Mouse (Mus musculus): Measurements from ENCODE around the gene Dmc1. TPM values are rescaled to one million over a fixed set of nuclear protein-coding genes. Genes with fewer than 3 reads are reported as not detected.

Gene Dmc1
- polyA plus RNA-seq (2012; rRNA removed): not detected in 2 replicates

GRCm38 (mm10) chr15:79604990-79605665 lies at the start of gene Dmc1:
Dmc1 (minus strand) TSS chr15:79605109.

DNA sequence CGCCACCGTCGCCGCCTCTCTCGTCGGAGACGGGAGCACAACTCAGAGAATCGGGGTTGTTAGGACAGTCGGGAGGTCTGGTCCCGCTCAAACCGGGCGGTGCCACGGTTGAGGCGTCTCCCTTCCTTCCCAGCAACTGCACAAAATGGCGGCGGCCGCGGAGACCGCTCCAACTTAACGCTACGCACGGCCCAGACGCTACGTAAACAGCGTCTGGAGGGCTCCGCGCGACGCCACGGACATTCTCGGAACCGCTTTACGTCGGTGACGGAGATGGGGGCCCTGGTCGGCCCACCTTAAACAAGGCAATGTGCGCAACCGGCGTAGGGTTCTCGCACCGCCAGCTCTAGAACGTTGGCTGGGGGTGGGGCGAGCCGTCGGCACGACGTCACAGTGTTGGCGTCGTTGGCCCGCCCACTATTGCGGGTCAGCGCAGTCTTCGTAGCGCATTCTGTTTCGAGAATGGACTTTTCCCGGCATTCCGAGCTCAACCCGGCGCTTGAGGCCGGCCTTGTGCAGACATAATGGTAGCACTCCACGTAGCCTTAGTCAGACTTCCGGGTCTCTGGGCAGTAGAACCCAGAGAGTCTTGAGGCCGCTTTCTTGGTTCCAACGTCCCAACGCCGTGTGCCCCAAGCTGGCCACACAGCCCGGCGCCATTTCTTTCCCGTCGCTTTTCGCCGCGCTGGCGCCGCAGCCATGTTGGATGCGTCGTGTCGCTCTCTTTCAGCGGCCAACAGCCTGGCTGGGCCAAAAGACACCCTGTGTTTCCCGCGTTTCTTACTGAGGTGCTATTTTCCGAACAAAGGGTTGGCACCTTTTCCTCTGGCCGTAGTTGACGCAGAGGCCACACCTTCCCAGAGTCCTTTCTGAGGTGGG lies 58.3 kb downstream of the Dmc1 start, which contains the start of gene Ddx17:
Ddx17 (minus strand) TSS at position 332 of the 879 bp plus-strand sequence.

DNA sequence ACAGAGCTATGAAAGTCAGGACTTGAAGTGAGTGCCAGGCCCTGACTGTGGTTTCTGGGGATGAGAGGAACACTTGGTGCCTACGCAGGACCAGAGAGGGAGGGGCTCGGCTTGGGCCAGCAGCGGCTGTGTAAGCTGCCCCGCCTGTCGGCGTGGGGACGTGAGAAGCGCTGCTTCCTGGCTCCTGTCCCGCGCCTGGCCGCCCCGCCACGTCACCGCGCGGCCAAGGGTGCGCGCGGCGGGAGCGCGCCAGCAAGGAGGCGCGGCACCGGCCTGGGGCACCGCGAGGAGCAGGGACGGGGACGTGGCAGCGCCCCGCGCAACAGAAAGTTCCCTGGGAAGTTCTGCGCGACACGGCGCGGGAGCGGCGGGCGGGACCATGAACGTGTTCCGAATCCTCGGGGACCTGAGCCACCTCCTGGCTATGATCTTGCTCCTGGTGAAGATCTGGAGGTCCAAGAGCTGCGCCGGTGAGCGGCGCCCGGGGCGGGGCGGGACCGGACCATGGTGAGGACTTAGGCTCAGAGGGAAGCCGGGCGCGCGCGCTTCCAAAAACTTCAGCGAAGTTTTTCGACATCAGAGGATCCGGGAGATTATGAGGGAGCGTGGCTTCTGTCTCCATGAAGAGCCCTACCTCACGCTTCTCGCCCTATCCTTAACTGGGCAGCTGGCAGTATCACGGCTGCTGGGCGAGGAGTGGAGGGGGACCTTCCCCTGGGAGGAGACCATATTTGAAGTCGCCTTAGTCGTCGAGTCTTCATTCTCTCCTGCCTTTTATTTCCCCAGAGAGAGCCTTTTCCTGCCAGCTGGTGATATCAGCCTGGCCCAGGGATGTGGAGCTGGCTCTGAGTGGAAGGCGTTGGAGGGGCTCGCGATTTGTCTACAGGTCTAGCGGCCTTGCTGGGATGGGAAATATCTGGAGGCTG lies 88.5 kb downstream of the Dmc1 start, which contains the start of gene Kdelr3:
Kdelr3 (plus strand) TSS at position 241 of the 926 bp plus-strand sequence.

Other genes with a start within 250 kb of the Dmc1 start
- 60.1 and 85.2 TPM in 2 replicates for gene Tmem184b, start 201.5 kb downstream of the Dmc1 start, polyA plus RNA-seq (2012; rRNA removed)
- 15.0 and 15.3 TPM in 2 replicates for gene Csnk1e, start 149.5 kb downstream of the Dmc1 start, polyA plus RNA-seq (2012; rRNA removed)
- 0.06 and 0.09 TPM in 2 replicates for gene Kcnj4, start 99.9 kb downstream of the Dmc1 start, polyA plus RNA-seq (2012; rRNA removed)
- gene Kdelr3, start 88.7 kb downstream of the Dmc1 start, polyA plus RNA-seq (2012; rRNA removed): 11.7 and 13.2 TPM in 2 replicates
- gene Ddx17, start 58.4 kb downstream of the Dmc1 start, polyA plus RNA-seq (2012; rRNA removed): 52.5 and 59.9 TPM in 2 replicates
- gene Fam227a, start 53.8 kb upstream of the Dmc1 start, polyA plus RNA-seq (2012; rRNA removed): 0.52 TPM in 1 of 2 replicates, not detected in the other
- 6.2 and 6.5 TPM in 2 replicates for gene Cby1, start 54.1 kb upstream of the Dmc1 start, polyA plus RNA-seq (2012; rRNA removed)
- 9.1 and 14.6 TPM in 2 replicates for gene Tomm22, start 65.8 kb upstream of the Dmc1 start, polyA plus RNA-seq (2012; rRNA removed)
- 11.1 and 15.2 TPM in 2 replicates for gene Josd1, start 82.8 kb upstream of the Dmc1 start, polyA plus RNA-seq (2012; rRNA removed)
- gene Gtpbp1, start 85.7 kb upstream of the Dmc1 start, polyA plus RNA-seq (2012; rRNA removed): 15.7 and 19.2 TPM in 2 replicates
- 29.7 and 33.0 TPM in 2 replicates for gene Sun2, start 137.4 kb upstream of the Dmc1 start, polyA plus RNA-seq (2012; rRNA removed)
- 20.3 and 22.8 TPM in 2 replicates for gene Dnal4, start 172.7 kb upstream of the Dmc1 start, polyA plus RNA-seq (2012; rRNA removed)
- gene Nptxr, start 199.7 kb upstream of the Dmc1 start, polyA plus RNA-seq (2012; rRNA removed): 2.7 and 2.9 TPM in 2 replicates
- 0.76 TPM in 1 of 2 replicates, not detected in the other for gene Npcd, start 229.1 kb upstream of the Dmc1 start, polyA plus RNA-seq (2012; rRNA removed)
- gene Cbx6, start 229.6 kb upstream of the Dmc1 start, polyA plus RNA-seq (2012; rRNA removed): 27.2 and 29.3 TPM in 2 replicates

Data from stomach, adult 2 months (tissue).